Mouse (Mus musculus): ENCODE results near the gene Txnrd2. TPM values are rescaled to one million over a fixed set of nuclear protein-coding genes. Genes with fewer than 3 reads are reported as not detected.
A peak's percentile ranks its signal among the peaks of the same experiment; 100 is the strongest.

Txnrd2 gene
- polyA plus RNA-seq, 2 experiments: 13.4 to 13.6 TPM

DNA sequence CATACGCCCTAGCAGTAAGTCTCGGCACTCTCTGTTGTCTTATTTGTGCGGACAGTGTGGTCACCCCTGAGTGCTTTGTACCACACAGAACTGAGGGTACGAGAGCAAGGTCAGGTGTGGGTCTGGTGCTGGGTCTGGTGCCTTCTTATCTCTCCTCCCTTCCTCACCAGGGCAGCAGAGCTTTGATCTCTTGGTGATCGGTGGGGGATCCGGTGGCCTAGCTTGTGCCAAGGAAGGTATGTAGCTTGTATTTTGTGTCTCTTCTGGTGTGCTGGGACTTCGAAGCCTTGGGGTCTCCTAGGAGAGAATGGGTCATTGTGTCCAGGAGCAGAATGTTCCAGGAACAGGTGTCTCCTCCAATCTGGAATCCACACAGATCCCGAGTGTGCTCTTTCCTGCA is 3.5 kb downstream of the Txnrd2 start:
- H3K9me3 ChIP-seq (ENCODE audit: control insufficient read depth, low read length): no peaks in the 10 kb centered on the region
- no peak overlapping the region for H3K4me3 ChIP-seq (replicated peaks; ENCODE audit: low read length)
- no peaks in the 10 kb centered on the region for H3K36me3 ChIP-seq (ENCODE audit: control insufficient read depth, insufficient read depth, low read length)
- no peak overlapping the region for H3K27ac ChIP-seq (replicated peaks; ENCODE audit: low read depth, low read length)
- TF ChIP-seq POLR2A (IDR thresholded peaks at IDR 0.05; ENCODE audit: borderline replicate concordance, extremely low read depth, insufficient read depth, insufficient read length): no peak
- no peak overlapping the region for H3K9ac ChIP-seq (ENCODE audit: low read depth, low read length, severe bottlenecking)
- H3K4me1 ChIP-seq (ENCODE audit: control insufficient read depth, insufficient read depth, low read length): peaks cover 20% of the 10 kb centered on the region
- WGBS: 90% methylated on average over 8 of the region's 8 CpGs
- H3K27me3 ChIP-seq (ENCODE audit: control insufficient read depth, insufficient read depth, low read length): no peaks in the 10 kb centered on the region
- DNase-seq (ENCODE audit: low spot score): no peak
- H3K4me2 ChIP-seq (replicated peaks; ENCODE audit: low read depth, low read length, severe bottlenecking): no peak overlapping the region
- ATAC-seq (ENCODE audit: low FRiP score, low read depth): no peak

DNA sequence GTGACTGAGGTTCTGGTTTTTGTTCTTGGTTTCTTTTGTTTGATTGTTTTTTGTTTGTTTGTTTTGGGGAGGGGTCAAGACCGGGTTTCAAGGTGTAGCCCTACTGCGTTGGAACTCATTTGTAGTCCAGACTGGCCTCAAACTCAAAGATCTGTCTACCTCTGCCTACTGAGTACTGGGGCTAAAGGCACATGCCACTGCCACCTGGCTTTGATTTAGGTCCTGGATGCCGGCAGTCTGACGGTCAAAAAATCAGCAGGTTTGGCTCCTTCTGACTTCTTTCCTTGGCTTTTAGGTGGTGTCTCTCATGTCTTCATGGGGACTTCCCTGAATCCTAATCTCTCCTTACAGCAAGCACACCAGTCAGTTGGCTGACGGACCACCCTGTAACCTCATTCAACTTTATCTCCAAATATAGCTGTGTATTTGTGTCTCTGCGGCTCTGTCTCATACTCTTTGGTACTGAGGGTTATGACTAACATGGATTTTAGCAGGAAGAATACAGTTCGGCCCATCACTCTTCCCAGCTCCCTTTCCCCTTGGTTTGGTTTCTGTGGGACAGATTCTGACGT is 4.5 kb downstream of the Txnrd2 start:
- Histone ChIP-seq H3K4me3 (replicated peaks; ENCODE audit: low read length) (no peak overlapping the region), H3K4me2 (replicated peaks; ENCODE audit: low read depth, low read length, severe bottlenecking) (no peak overlapping the region), H3K36me3 (ENCODE audit: control insufficient read depth, insufficient read depth, low read length) (no peaks in the 10 kb centered on the region), H3K27ac (replicated peaks; ENCODE audit: low read depth, low read length) (no peak overlapping the region), H3K9ac (ENCODE audit: low read depth, low read length, severe bottlenecking) (no peak overlapping the region), H3K9me3 (ENCODE audit: control insufficient read depth, low read length) (no peaks in the 10 kb centered on the region), H3K27me3 (ENCODE audit: control insufficient read depth, insufficient read depth, low read length) (no peaks in the 10 kb centered on the region), H3K4me1 (ENCODE audit: control insufficient read depth, insufficient read depth, low read length) (peaks cover 10% of the 10 kb centered on the region)
- DNase-seq (ENCODE audit: low spot score) (no peak), ATAC-seq (ENCODE audit: low FRiP score, low read depth) (no peak)
- no peak for TF ChIP-seq POLR2A (IDR thresholded peaks at IDR 0.05; ENCODE audit: borderline replicate concordance, extremely low read depth, insufficient read depth, insufficient read length)
- WGBS: 59% methylated on average over 8 of the region's 8 CpGs

DNA sequence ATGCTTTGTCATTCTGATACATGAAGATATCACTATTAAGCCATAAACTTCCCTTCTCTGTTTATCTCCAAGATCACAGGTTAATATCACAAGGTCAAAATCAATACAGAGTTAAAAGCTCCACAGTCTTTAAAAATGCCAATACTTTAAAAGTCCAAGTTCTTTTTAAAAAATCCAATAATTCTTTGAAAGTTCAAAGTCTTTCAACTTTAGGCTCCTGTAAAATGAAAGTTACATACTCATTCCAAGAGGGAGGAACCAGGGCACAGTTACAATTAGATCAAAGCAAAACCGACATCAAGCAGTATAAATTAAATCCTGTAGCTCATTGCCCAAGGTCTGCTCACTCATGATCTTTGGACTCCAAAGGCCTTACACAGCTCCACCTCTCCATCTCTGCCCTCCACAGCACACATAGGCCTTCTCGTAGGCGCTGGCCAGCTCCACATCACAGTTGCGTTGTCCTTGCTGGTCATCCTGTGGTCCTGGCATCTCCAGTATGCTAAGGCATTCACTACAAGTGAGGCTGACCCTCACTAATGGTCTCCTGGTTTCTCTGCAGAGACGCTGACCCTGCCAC is 7.2 kb downstream of the Txnrd2 start:
- H3K4me1 ChIP-seq (ENCODE audit: control insufficient read depth, insufficient read depth, low read length): no peaks in the 10 kb centered on the region
- H3K27ac ChIP-seq (replicated peaks; ENCODE audit: low read depth, low read length): no peak overlapping the region
- no peak for ATAC-seq (ENCODE audit: low FRiP score, low read depth)
- TF ChIP-seq POLR2A (IDR thresholded peaks at IDR 0.05; ENCODE audit: borderline replicate concordance, extremely low read depth, insufficient read depth, insufficient read length): no peak
- 91% methylated on average over 5 of the region's 5 CpGs for WGBS
- no peak overlapping the region for H3K9ac ChIP-seq (ENCODE audit: low read depth, low read length, severe bottlenecking)
- no peak for DNase-seq (ENCODE audit: low spot score)
- H3K4me3 ChIP-seq (replicated peaks; ENCODE audit: low read length): no peak overlapping the region
- H3K27me3 ChIP-seq (ENCODE audit: control insufficient read depth, insufficient read depth, low read length): no peaks in the 10 kb centered on the region
- H3K4me2 ChIP-seq (replicated peaks; ENCODE audit: low read depth, low read length, severe bottlenecking): no peak overlapping the region
- peaks cover 3% of the 10 kb centered on the region; the same call in 1 of the 2 replicates for H3K36me3 ChIP-seq (ENCODE audit: control insufficient read depth, insufficient read depth, low read length)
- H3K9me3 ChIP-seq (ENCODE audit: control insufficient read depth, low read length): no peaks in the 10 kb centered on the region

DNA sequence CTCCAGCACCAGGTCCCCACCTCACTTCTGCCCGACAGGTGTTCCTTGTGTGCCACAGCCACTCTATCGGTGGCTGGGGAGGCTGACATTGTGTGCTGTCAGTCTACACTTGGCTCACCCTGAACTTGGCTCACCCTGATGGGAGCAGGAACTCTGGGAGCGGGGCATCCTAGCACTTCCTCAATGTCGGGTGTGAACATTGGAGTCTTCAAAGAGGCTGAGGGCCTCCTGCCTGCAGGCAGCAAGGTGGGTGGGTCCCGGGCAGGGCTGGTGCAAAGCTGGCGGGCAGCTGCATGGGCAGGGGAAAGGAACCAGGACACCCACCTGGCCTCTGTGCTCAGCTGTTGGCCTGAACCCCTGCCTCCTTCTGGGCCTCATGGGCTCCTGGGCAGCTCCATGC is 9.9 kb downstream of the Txnrd2 start:
- Histone ChIP-seq H3K27ac (replicated peaks; ENCODE audit: low read depth, low read length) (no peak overlapping the region), H3K9me3 (ENCODE audit: control insufficient read depth, low read length) (no peaks in the 10 kb centered on the region), H3K4me1 (ENCODE audit: control insufficient read depth, insufficient read depth, low read length) (no peaks in the 10 kb centered on the region), H3K4me3 (replicated peaks; ENCODE audit: low read length) (no peak overlapping the region), H3K9ac (ENCODE audit: low read depth, low read length, severe bottlenecking) (no peak overlapping the region), H3K27me3 (ENCODE audit: control insufficient read depth, insufficient read depth, low read length) (no peaks in the 10 kb centered on the region), H3K36me3 (ENCODE audit: control insufficient read depth, insufficient read depth, low read length) (peaks cover 3% of the 10 kb centered on the region; the same call in 1 of the 2 replicates), H3K4me2 (replicated peaks; ENCODE audit: low read depth, low read length, severe bottlenecking) (no peak overlapping the region)
- WGBS: 85% methylated on average over 6 of the region's 6 CpGs
- DNase-seq (ENCODE audit: low spot score) (no peak), ATAC-seq (ENCODE audit: low FRiP score, low read depth) (no peak)
- no peak for TF ChIP-seq POLR2A (IDR thresholded peaks at IDR 0.05; ENCODE audit: borderline replicate concordance, extremely low read depth, insufficient read depth, insufficient read length)

DNA sequence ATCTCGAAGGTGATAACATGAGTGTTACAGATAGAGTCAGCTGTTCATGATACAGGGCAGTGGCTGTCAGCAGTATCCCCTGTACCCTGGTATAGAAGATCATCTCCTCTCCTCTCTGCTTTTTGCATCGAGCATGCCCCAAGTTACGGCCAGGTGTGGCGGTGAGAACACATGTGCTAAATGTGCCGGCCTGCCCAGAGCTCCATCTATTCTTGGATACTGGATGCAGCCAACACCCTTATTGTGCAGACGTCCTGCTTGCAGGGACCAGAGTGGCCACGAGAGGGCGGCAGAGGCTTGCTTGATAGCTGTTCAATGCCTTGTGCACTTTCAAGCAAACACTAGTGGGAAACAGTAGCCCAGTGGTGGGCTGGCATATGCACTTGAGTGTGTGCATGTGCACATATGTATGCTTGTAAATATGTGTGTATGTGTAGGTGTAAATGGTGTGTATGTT is 17.2 kb downstream of the Txnrd2 start:
- no peak for TF ChIP-seq POLR2A (IDR thresholded peaks at IDR 0.05; ENCODE audit: borderline replicate concordance, extremely low read depth, insufficient read depth, insufficient read length)
- no peak overlapping the region for H3K27ac ChIP-seq (replicated peaks; ENCODE audit: low read depth, low read length)
- peaks cover 9% of the 10 kb centered on the region for H3K4me1 ChIP-seq (ENCODE audit: control insufficient read depth, insufficient read depth, low read length)
- peaks cover 7% of the 10 kb centered on the region; the same call in 1 of the 2 replicates for H3K36me3 ChIP-seq (ENCODE audit: control insufficient read depth, insufficient read depth, low read length)
- no peak overlapping the region for H3K4me3 ChIP-seq (replicated peaks; ENCODE audit: low read length)
- WGBS: 19% methylated on average over 8 of the region's 8 CpGs
- H3K27me3 ChIP-seq (ENCODE audit: control insufficient read depth, insufficient read depth, low read length): no peaks in the 10 kb centered on the region
- no peak overlapping the region for H3K9ac ChIP-seq (ENCODE audit: low read depth, low read length, severe bottlenecking)
- DNase-seq (ENCODE audit: low spot score) (peak; percentile 94), ATAC-seq (ENCODE audit: low FRiP score, low read depth) (peak; percentile 85)
- H3K9me3 ChIP-seq (ENCODE audit: control insufficient read depth, low read length): no peaks in the 10 kb centered on the region
- no peak overlapping the region for H3K4me2 ChIP-seq (replicated peaks; ENCODE audit: low read depth, low read length, severe bottlenecking)

Measured in limb, embryonic 14.5 days (tissue).